Mouse (Mus musculus) liver, embryonic 14.5 days (tissue): ENCODE results near the gene Cnn3.

Experiments used
- CTCF ChIP-seq: IDR thresholded peaks from 2 replicates; pipeline ENCODE4 v1.5.1; 2016; ENCODE audit warnings: antibody characterized with exemption, low read depth, control low read depth
- EP300 ChIP-seq: IDR thresholded peaks from 2 replicates; pipeline ENCODE4 v1.6.1; 2016; ENCODE audit warnings: antibody characterized with exemption, low read depth

DNA sequence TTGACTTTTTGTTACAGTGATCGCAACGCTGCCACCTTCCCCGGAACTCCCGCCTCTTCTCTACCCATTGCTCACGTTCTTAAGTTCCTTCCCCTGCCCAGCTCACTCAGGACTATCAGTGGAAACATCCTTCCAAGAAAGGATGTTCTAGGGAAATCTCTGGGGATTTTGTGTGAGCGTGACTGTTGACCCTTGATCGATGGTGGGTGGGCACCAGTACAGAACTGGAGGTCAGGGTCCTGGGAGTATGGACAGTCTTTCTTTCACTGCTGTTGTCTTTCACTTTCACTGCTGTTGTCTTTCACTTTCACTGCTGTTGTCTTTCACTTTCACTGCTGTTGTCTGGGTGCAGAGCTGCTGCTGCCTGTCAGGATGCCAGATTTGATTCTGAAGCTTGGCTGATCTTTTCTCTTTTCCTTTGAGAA, 67.7 kb downstream of the Cnn3 start:
- TF ChIP-seq CTCF (no peak), EP300 (no peak)
